23 mouse cellular contexts compared by ENCODE assay signal in the genomic region with DNA sequence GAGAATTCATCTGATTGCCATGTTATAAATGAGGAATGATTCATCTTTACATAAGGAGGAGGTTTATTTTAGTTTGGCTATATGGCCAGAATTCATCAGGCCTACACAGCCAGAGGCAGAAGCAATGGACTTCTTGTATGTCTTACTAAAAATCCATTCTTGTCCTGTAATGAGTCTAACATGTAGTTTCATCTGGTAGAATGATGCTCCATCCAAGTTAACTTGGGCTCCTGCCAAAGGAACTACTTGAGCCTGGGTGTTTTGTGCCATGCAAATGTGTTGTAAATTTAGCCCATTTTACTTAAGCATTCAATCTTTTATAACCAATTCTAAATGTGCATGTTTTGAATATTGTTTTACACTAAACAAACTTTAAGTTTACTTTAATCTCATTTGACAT.
"Had no signal": no experiment of that assay in that cellular context is flagged by ENCODE, and none has a peak within 500 bp of the region (broad histone marks: within the 10 kb centered on the region; RNA-seq: fewer than 3 reads in every experiment).

No protein-coding gene starts in this region.

- H3K4me2 ChIP-seq: kidney, embryonic 15.5 days; limb, embryonic 13.5 days; liver, embryonic 12.5 days; liver, embryonic 15.5 days; lung, embryonic 15.5 days; midbrain, embryonic 13.5 days; neural tube, embryonic 13.5 days had no signal

- H3K4me1 ChIP-seq: kidney, embryonic 15.5 days; limb, embryonic 10.5 days; limb, embryonic 13.5 days; liver, embryonic 12.5 days; liver, embryonic 15.5 days; lung, embryonic 15.5 days; megakaryocyte, embryonic 14.5 days; midbrain, embryonic 10.5 days; midbrain, embryonic 13.5 days; neural tube, embryonic 13.5 days had no signal

- H3K9me3 ChIP-seq: kidney, embryonic 15.5 days; limb, embryonic 10.5 days; limb, embryonic 13.5 days; liver, embryonic 12.5 days; liver, embryonic 15.5 days; lung, embryonic 15.5 days; midbrain, embryonic 10.5 days; midbrain, embryonic 13.5 days; neural tube, embryonic 13.5 days had no signal

- H3K36me3 ChIP-seq: kidney, embryonic 15.5 days; limb, embryonic 10.5 days; limb, embryonic 13.5 days; liver, embryonic 12.5 days; liver, embryonic 15.5 days; lung, embryonic 15.5 days; midbrain, embryonic 10.5 days; midbrain, embryonic 13.5 days; neural tube, embryonic 13.5 days had no signal

- H3K9ac ChIP-seq: kidney, embryonic 15.5 days; limb, embryonic 13.5 days; liver, embryonic 12.5 days; liver, embryonic 15.5 days; lung, embryonic 15.5 days; midbrain, embryonic 13.5 days; neural tube, embryonic 13.5 days had no signal

- H3K27ac ChIP-seq: kidney, embryonic 15.5 days; limb, embryonic 10.5 days; limb, embryonic 13.5 days; liver, embryonic 12.5 days; liver, embryonic 15.5 days; lung, embryonic 15.5 days; midbrain, embryonic 10.5 days; midbrain, embryonic 13.5 days; neural tube, embryonic 13.5 days; stomach, postnatal 0 days had no signal

- H3K4me3 ChIP-seq: kidney, embryonic 15.5 days; limb, embryonic 10.5 days; limb, embryonic 13.5 days; liver, embryonic 12.5 days; liver, embryonic 15.5 days; lung, embryonic 15.5 days; megakaryocyte, embryonic 14.5 days; midbrain, embryonic 10.5 days; midbrain, embryonic 13.5 days; myocyte; neural tube, embryonic 13.5 days had no signal

- ATAC-seq: liver, embryonic 12.5 days; midbrain, embryonic 13.5 days; midbrain, embryonic 16.5 days had no signal

- H3K27me3 ChIP-seq: kidney, embryonic 15.5 days; limb, embryonic 13.5 days; liver, embryonic 12.5 days; liver, embryonic 15.5 days; lung, embryonic 15.5 days; megakaryocyte, embryonic 14.5 days; midbrain, embryonic 13.5 days; neural tube, embryonic 13.5 days had no signal

- DNase-seq: kidney, adult 8-10 months; kidney, postnatal 10 days; kidney, postnatal 36 days; layer of hippocampus, postnatal 36 days; liver; lung, adult 18-20 months; lung, postnatal 10 days; lung, postnatal 36 days; retina, postnatal 1 day; thymus, postnatal 36 days had no signal
